Mouse (Mus musculus) forebrain, embryonic 14.5 days (tissue): ENCODE data around the gene Rapgef4. TPM values are rescaled to one million over a fixed set of nuclear protein-coding genes. Genes with fewer than 3 reads are reported as not detected.

Experiments
- ATAC-seq: fragments of 200-750 bp; cut with Nextera tagmentation; 2 replicates; pipeline ENCODE4 v1.8.0; 2017; ENCODE audit warnings: mild to moderate bottlenecking, moderate library complexity
- DNase-seq: peaks from one replicate; pipeline ENCODE4 v3.0.0-alpha.2; 2015; ENCODE audit warnings: low spot score
- H3K27ac ChIP-seq: fragments of 300-500 bp; sonication (generic); 2 replicates; pipeline ENCODE4 v1.5.1; 2014; ENCODE audit warnings: low read depth, mild to moderate bottlenecking, control low read depth, low read length, moderate library complexity
- H3K27me3 ChIP-seq: fragments of 300-500 bp; sonication (generic); replicated peaks from 2 replicates; pipeline ENCODE4 v1.6.1; 2014; ENCODE audit warnings: low read length, control low read depth, mixed read lengths; ENCODE audit not compliant: control insufficient read depth, insufficient read depth
- H3K36me3 ChIP-seq: fragments of 300-500 bp; sonication (generic); 2 replicates; pipeline ENCODE4 v1.6.1; 2014; ENCODE audit warnings: low read length, control low read depth; ENCODE audit not compliant: control insufficient read depth, insufficient read depth
- H3K4me1 ChIP-seq: fragments of 300-500 bp; sonication (generic); 2 replicates; pipeline ENCODE4 v1.6.1; 2014; ENCODE audit warnings: antibody characterized with exemption, low read length, control low read depth; ENCODE audit not compliant: control insufficient read depth, insufficient read depth
- H3K4me2 ChIP-seq: fragments of 300-500 bp; sonication (generic); 2 replicates; pipeline ENCODE4 v1.6.1; 2014; ENCODE audit warnings: mild to moderate bottlenecking, control low read depth, low read length
- H3K4me3 ChIP-seq: fragments of 300-500 bp; sonication (generic); 2 replicates; pipeline ENCODE4 v1.5.1; 2014; ENCODE audit warnings: low read depth, low read length, control low read depth
- H3K9ac ChIP-seq: fragments of 300-500 bp; sonication (generic); 2 replicates; pipeline ENCODE4 v1.6.1; 2014; ENCODE audit warnings: mild to moderate bottlenecking, low read length, control low read depth, moderate library complexity
- H3K9me3 ChIP-seq: fragments of 300-500 bp; sonication (generic); replicated peaks from 2 replicates; pipeline ENCODE4 v1.6.1; 2016; ENCODE audit warnings: low read length, control low read depth, mixed read lengths; ENCODE audit not compliant: control insufficient read depth
- WGBS: fragments of 180-500 bp; shearing (Covaris S2); extraction: QIAGEN DNeasy Blood & Tissue Kit; methylation state at CpG from one replicate; pipeline ENCODE4 v1.1.7; 2014; 5-methylcytosine and 5-hydroxymethylcytosine counted together
- polyA plus RNA-seq: library from polyadenylated mRNA; unstranded; fragments of >200 nt; fragmentation: Nextera tagmentation; extraction: Ambion mirVana; gene quantifications from 2 replicates; pipeline ENCODE4 v1.2.1, GENCODE M21; 2014

The Rapgef4 gene
- polyA plus RNA-seq, 1 experiment from 2014 or later = 6.2 TPM

- ATAC-seq (no peak), DNase-seq (no peak)
- no peak overlapping the region for H3K27ac ChIP-seq
- H3K36me3 ChIP-seq = no peaks in the 10 kb centered on the region
- H3K4me3 ChIP-seq = no peak overlapping the region
- WGBS = 89% methylated on average over 10 of the region's 10 CpGs
- H3K4me1 ChIP-seq = peaks cover 7% of the 10 kb centered on the region; the same call in 1 of the 2 replicates
- no peaks in the 10 kb centered on the region for H3K9me3 ChIP-seq
- no peak overlapping the region for H3K9ac ChIP-seq
- no peaks in the 10 kb centered on the region for H3K27me3 ChIP-seq
- H3K4me2 ChIP-seq = no peak overlapping the region
These were observed 61.1 kb downstream of the Rapgef4 start for GRCm38 (mm10) chr2:72042093-72042492.

- H3K4me2 ChIP-seq = no peak overlapping the region
- DNase-seq (peak; percentile 45), ATAC-seq (no peak)
- H3K4me1 ChIP-seq = peaks cover 5% of the 10 kb centered on the region; the same call in 1 of the 2 replicates
- H3K27me3 ChIP-seq = no peaks in the 10 kb centered on the region
- H3K9ac ChIP-seq = no peak overlapping the region
- no peak overlapping the region for H3K27ac ChIP-seq
- 63% methylated on average over 6 of the region's 6 CpGs for WGBS
- H3K9me3 ChIP-seq = no peaks in the 10 kb centered on the region
- H3K36me3 ChIP-seq = no peaks in the 10 kb centered on the region
- H3K4me3 ChIP-seq = no peak overlapping the region
These were observed 63.2 kb downstream of the Rapgef4 start for GRCm38 (mm10) chr2:72044191-72044590.

GRCm38 (mm10) chr2:72045024-72045423, 64.0 kb downstream of the Rapgef4 start:
- 78% methylated on average over 8 of the region's 8 CpGs for WGBS
- Histone ChIP-seq H3K36me3 (no peaks in the 10 kb centered on the region), H3K4me3 (no peak overlapping the region), H3K9me3 (no peaks in the 10 kb centered on the region), H3K4me2 (no peak overlapping the region), H3K9ac (no peak overlapping the region), H3K4me1 (no peaks in the 10 kb centered on the region), H3K27ac (no peak overlapping the region), H3K27me3 (no peaks in the 10 kb centered on the region)
- no peak for ATAC-seq
- DNase-seq = no peak

- no peak overlapping the region for H3K4me3 ChIP-seq
- H3K9ac ChIP-seq = no peak overlapping the region
- H3K9me3 ChIP-seq = no peaks in the 10 kb centered on the region
- no peaks in the 10 kb centered on the region for H3K27me3 ChIP-seq
- WGBS = 72% methylated on average over 11 of the region's 11 CpGs
- ATAC-seq = no peak
- H3K4me2 ChIP-seq = no peak overlapping the region
- DNase-seq = no peak
- no peak overlapping the region for H3K27ac ChIP-seq
- no peaks in the 10 kb centered on the region for H3K4me1 ChIP-seq
- no peaks in the 10 kb centered on the region for H3K36me3 ChIP-seq
These were observed 64.6 kb downstream of the Rapgef4 start for GRCm38 (mm10) chr2:72045659-72046058.

- ATAC-seq (no peak; the same call in 1 of the 2 replicates), DNase-seq (peak; percentile 49)
- no peak overlapping the region for H3K4me3 ChIP-seq
- no peaks in the 10 kb centered on the region for H3K4me1 ChIP-seq
- H3K4me2 ChIP-seq = no peak overlapping the region
- H3K9me3 ChIP-seq = no peaks in the 10 kb centered on the region
- 13% methylated on average over 7 of the region's 7 CpGs for WGBS
- H3K27ac ChIP-seq = no peak overlapping the region
- H3K27me3 ChIP-seq = no peaks in the 10 kb centered on the region
- H3K9ac ChIP-seq = no peak overlapping the region
- H3K36me3 ChIP-seq = no peaks in the 10 kb centered on the region
These were observed 69.4 kb downstream of the Rapgef4 start for GRCm38 (mm10) chr2:72050451-72050850.

GRCm38 (mm10) chr2:72054280-72054679, 73.2 kb downstream of the Rapgef4 start:
- no peaks in the 10 kb centered on the region for H3K9me3 ChIP-seq
- ATAC-seq (no peak), DNase-seq (no peak)
- H3K4me1 ChIP-seq = no peaks in the 10 kb centered on the region
- H3K27me3 ChIP-seq = no peaks in the 10 kb centered on the region
- H3K4me3 ChIP-seq = no peak overlapping the region
- H3K36me3 ChIP-seq = no peaks in the 10 kb centered on the region
- no peak overlapping the region for H3K4me2 ChIP-seq
- 86% methylated on average over 5 of the region's 5 CpGs for WGBS
- H3K9ac ChIP-seq = no peak overlapping the region
- no peak overlapping the region for H3K27ac ChIP-seq

- no peak for ATAC-seq
- DNase-seq = no peak
- Histone ChIP-seq H3K27me3 (no peaks in the 10 kb centered on the region), H3K36me3 (no peaks in the 10 kb centered on the region), H3K9ac (no peak overlapping the region), H3K4me2 (no peak overlapping the region), H3K4me1 (no peaks in the 10 kb centered on the region), H3K4me3 (no peak overlapping the region), H3K27ac (no peak overlapping the region), H3K9me3 (no peaks in the 10 kb centered on the region)
- 81% methylated on average over 6 of the region's 6 CpGs for WGBS
These were observed 73.7 kb downstream of the Rapgef4 start for GRCm38 (mm10) chr2:72054736-72055135.

- H3K4me3 ChIP-seq = no peak overlapping the region
- ATAC-seq = no peak
- no peaks in the 10 kb centered on the region for H3K4me1 ChIP-seq
- DNase-seq = no peak
- H3K27me3 ChIP-seq = no peaks in the 10 kb centered on the region
- H3K27ac ChIP-seq = no peak overlapping the region
- H3K36me3 ChIP-seq = no peaks in the 10 kb centered on the region
- H3K9ac ChIP-seq = no peak overlapping the region
- WGBS = 65% methylated on average over 5 of the region's 5 CpGs
- H3K9me3 ChIP-seq = no peaks in the 10 kb centered on the region
- no peak overlapping the region for H3K4me2 ChIP-seq
These were observed 74.4 kb downstream of the Rapgef4 start for GRCm38 (mm10) chr2:72055476-72055875.

GRCm38 (mm10) chr2:72056081-72056874, 75.2 kb downstream of the Rapgef4 start:
- DNase-seq (no peak), ATAC-seq (no peak)
- Histone ChIP-seq H3K4me2 (no peak overlapping the region), H3K9me3 (no peaks in the 10 kb centered on the region), H3K4me3 (no peak overlapping the region), H3K4me1 (no peaks in the 10 kb centered on the region), H3K36me3 (no peaks in the 10 kb centered on the region), H3K27ac (no peak overlapping the region), H3K9ac (no peak overlapping the region), H3K27me3 (no peaks in the 10 kb centered on the region)
- WGBS = 77% methylated on average over 11 of the region's 11 CpGs
